Mouse (Mus musculus): ENCODE results near the gene Il34. TPM values are rescaled to one million over a fixed set of nuclear protein-coding genes. Genes with fewer than 3 reads are reported as not detected.

Il34 gene
- polyA plus RNA-seq, 1 experiment from 2014 or later, result 0.20 TPM

GRCm38 (mm10) chr8:110821960-110822359, 16.2 kb upstream of the Il34 start:
- no peak for DNase-seq (ENCODE audit: low spot score)
- Histone ChIP-seq H3K4me1 (no peaks in the 10 kb centered on the region), H3K27ac (replicated peaks) (no peak overlapping the region), H3K4me3 (no peak overlapping the region), H3K9me3 (replicated peaks) (no peaks in the 10 kb centered on the region), H3K27me3 (ENCODE audit: low read depth, poor library complexity, severe bottlenecking) (no peaks in the 10 kb centered on the region), H3K36me3 (peaks cover 100% of the 10 kb centered on the region)
- 91% methylated on average over 3 of the region's 3 CpGs for WGBS

- H3K27ac ChIP-seq (replicated peaks), result no peak overlapping the region
- H3K36me3 ChIP-seq, result peaks cover 100% of the 10 kb centered on the region
- no peak for DNase-seq (ENCODE audit: low spot score)
- H3K4me1 ChIP-seq, result no peaks in the 10 kb centered on the region
- H3K9me3 ChIP-seq (replicated peaks), result no peaks in the 10 kb centered on the region
- H3K4me3 ChIP-seq, result no peak overlapping the region
- no peaks in the 10 kb centered on the region for H3K27me3 ChIP-seq (ENCODE audit: low read depth, poor library complexity, severe bottlenecking)
- WGBS, result 97% methylated on average over 2 of the region's 2 CpGs
Measured at GRCm38 (mm10) chr8:110820257-110820656, 14.5 kb upstream of the Il34 start.

- H3K27ac ChIP-seq (replicated peaks), result no peak overlapping the region
- no peak overlapping the region for H3K4me3 ChIP-seq
- no peaks in the 10 kb centered on the region for H3K27me3 ChIP-seq (ENCODE audit: low read depth, poor library complexity, severe bottlenecking)
- peaks cover 100% of the 10 kb centered on the region for H3K36me3 ChIP-seq
- WGBS, result 89% methylated on average over 3 of the region's 3 CpGs
- no peaks in the 10 kb centered on the region for H3K4me1 ChIP-seq
- no peaks in the 10 kb centered on the region for H3K9me3 ChIP-seq (replicated peaks)
- DNase-seq (ENCODE audit: low spot score), result no peak
Measured at GRCm38 (mm10) chr8:110818593-110818992, 12.9 kb upstream of the Il34 start.

- no peak for DNase-seq (ENCODE audit: low spot score)
- H3K9me3 ChIP-seq (replicated peaks), result no peaks in the 10 kb centered on the region
- H3K36me3 ChIP-seq, result peaks cover 100% of the 10 kb centered on the region
- no peak overlapping the region for H3K4me3 ChIP-seq
- WGBS, result 88% methylated on average over 1 of the region's 1 CpGs
- H3K27ac ChIP-seq (replicated peaks), result no peak overlapping the region
- no peaks in the 10 kb centered on the region for H3K27me3 ChIP-seq (ENCODE audit: low read depth, poor library complexity, severe bottlenecking)
- no peaks in the 10 kb centered on the region for H3K4me1 ChIP-seq
Measured at GRCm38 (mm10) chr8:110816990-110817389, 11.3 kb upstream of the Il34 start.

GRCm38 (mm10) chr8:110815308-110815707, 9.6 kb upstream of the Il34 start:
- H3K4me3 ChIP-seq, result no peak overlapping the region
- no peaks in the 10 kb centered on the region for H3K27me3 ChIP-seq (ENCODE audit: low read depth, poor library complexity, severe bottlenecking)
- H3K4me1 ChIP-seq, result no peaks in the 10 kb centered on the region
- H3K36me3 ChIP-seq, result peaks cover 100% of the 10 kb centered on the region
- no peak for DNase-seq (ENCODE audit: low spot score)
- H3K27ac ChIP-seq (replicated peaks), result no peak overlapping the region
- 84% methylated on average over 3 of the region's 3 CpGs for WGBS
- H3K9me3 ChIP-seq (replicated peaks), result no peaks in the 10 kb centered on the region

GRCm38 (mm10) chr8:110813081-110813812, 7.5 kb upstream of the Il34 start:
- peaks cover 97% of the 10 kb centered on the region for H3K36me3 ChIP-seq
- no peaks in the 10 kb centered on the region for H3K9me3 ChIP-seq (replicated peaks)
- no peak overlapping the region for H3K27ac ChIP-seq (replicated peaks)
- 97% methylated on average over 7 of the region's 7 CpGs for WGBS
- no peak for DNase-seq (ENCODE audit: low spot score)
- H3K27me3 ChIP-seq (ENCODE audit: low read depth, poor library complexity, severe bottlenecking), result no peaks in the 10 kb centered on the region
- no peaks in the 10 kb centered on the region for H3K4me1 ChIP-seq
- H3K4me3 ChIP-seq, result no peak overlapping the region

- Histone ChIP-seq H3K9me3 (replicated peaks) (no peaks in the 10 kb centered on the region), H3K4me1 (no peaks in the 10 kb centered on the region), H3K27me3 (ENCODE audit: low read depth, poor library complexity, severe bottlenecking) (no peaks in the 10 kb centered on the region), H3K36me3 (peaks cover 90% of the 10 kb centered on the region), H3K4me3 (no peak overlapping the region), H3K27ac (replicated peaks) (no peak overlapping the region)
- 94% methylated on average over 7 of the region's 7 CpGs for WGBS
- DNase-seq (ENCODE audit: low spot score), result no peak
Measured at GRCm38 (mm10) chr8:110812349-110813080, 6.8 kb upstream of the Il34 start.

- WGBS, result 91% methylated on average over 7 of the region's 7 CpGs
- DNase-seq (ENCODE audit: low spot score), result no peak
Measured at GRCm38 (mm10) chr8:110811793-110812192, 6.1 kb upstream of the Il34 start.

GRCm38 (mm10) chr8:110811116-110811515, 5.4 kb upstream of the Il34 start:
- H3K4me3 ChIP-seq, result no peak overlapping the region
- no peak for DNase-seq (ENCODE audit: low spot score)
- H3K36me3 ChIP-seq, result peaks cover 76% of the 10 kb centered on the region
- H3K9me3 ChIP-seq (replicated peaks), result no peaks in the 10 kb centered on the region
- 96% methylated on average over 3 of the region's 3 CpGs for WGBS
- no peak overlapping the region for H3K27ac ChIP-seq (replicated peaks)
- H3K4me1 ChIP-seq, result no peaks in the 10 kb centered on the region
- no peaks in the 10 kb centered on the region for H3K27me3 ChIP-seq (ENCODE audit: low read depth, poor library complexity, severe bottlenecking)

More at GRCm38 (mm10) chr8:110811793-110812192, 6.1 kb upstream of the Il34 start:
- Histone ChIP-seq H3K4me3 (no peak overlapping the region), H3K9me3 (replicated peaks) (no peaks in the 10 kb centered on the region), H3K27ac (replicated peaks) (no peak overlapping the region), H3K4me1 (no peaks in the 10 kb centered on the region), H3K27me3 (ENCODE audit: low read depth, poor library complexity, severe bottlenecking) (no peaks in the 10 kb centered on the region), H3K36me3 (peaks cover 82% of the 10 kb centered on the region)

GRCm38 (mm10) chr8:110810481-110811065, 4.8 kb upstream of the Il34 start:
- H3K4me3 ChIP-seq, result no peak overlapping the region
- H3K27me3 ChIP-seq (ENCODE audit: low read depth, poor library complexity, severe bottlenecking), result no peaks in the 10 kb centered on the region
- no peaks in the 10 kb centered on the region for H3K9me3 ChIP-seq (replicated peaks)
- no peaks in the 10 kb centered on the region for H3K4me1 ChIP-seq
- 91% methylated on average over 7 of the region's 7 CpGs for WGBS
- peaks cover 70% of the 10 kb centered on the region for H3K36me3 ChIP-seq
- H3K27ac ChIP-seq (replicated peaks), result no peak overlapping the region
- DNase-seq (ENCODE audit: low spot score), result no peak

- no peak for DNase-seq (ENCODE audit: low spot score)
- Histone ChIP-seq H3K27me3 (ENCODE audit: low read depth, poor library complexity, severe bottlenecking) (no peaks in the 10 kb centered on the region), H3K4me3 (no peak overlapping the region), H3K4me1 (no peaks in the 10 kb centered on the region), H3K27ac (replicated peaks) (no peak overlapping the region), H3K9me3 (replicated peaks) (no peaks in the 10 kb centered on the region), H3K36me3 (peaks cover 63% of the 10 kb centered on the region)
- WGBS, result 75% methylated on average over 2 of the region's 2 CpGs
Measured at GRCm38 (mm10) chr8:110809831-110810230, 4.1 kb upstream of the Il34 start.

- H3K4me3 ChIP-seq, result no peak overlapping the region
- 71% methylated on average over 13 of the region's 13 CpGs for WGBS
- H3K27ac ChIP-seq (replicated peaks), result no peak overlapping the region
- H3K27me3 ChIP-seq (ENCODE audit: low read depth, poor library complexity, severe bottlenecking), result no peaks in the 10 kb centered on the region
- H3K36me3 ChIP-seq, result peaks cover 52% of the 10 kb centered on the region
- H3K9me3 ChIP-seq (replicated peaks), result no peaks in the 10 kb centered on the region
- DNase-seq (ENCODE audit: low spot score), result peak; percentile 30
- H3K4me1 ChIP-seq, result no peaks in the 10 kb centered on the region
Measured at GRCm38 (mm10) chr8:110808495-110809472, 3.1 kb upstream of the Il34 start.

Data from midbrain, embryonic 10.5 days (tissue).